Mouse (Mus musculus): ENCODE data around the gene Cnst.

The Cnst gene

GRCm38 (mm10) chr1:179649324-179649723, 103.2 kb downstream of the Cnst start:
- no peak for DNase-seq

DNA sequence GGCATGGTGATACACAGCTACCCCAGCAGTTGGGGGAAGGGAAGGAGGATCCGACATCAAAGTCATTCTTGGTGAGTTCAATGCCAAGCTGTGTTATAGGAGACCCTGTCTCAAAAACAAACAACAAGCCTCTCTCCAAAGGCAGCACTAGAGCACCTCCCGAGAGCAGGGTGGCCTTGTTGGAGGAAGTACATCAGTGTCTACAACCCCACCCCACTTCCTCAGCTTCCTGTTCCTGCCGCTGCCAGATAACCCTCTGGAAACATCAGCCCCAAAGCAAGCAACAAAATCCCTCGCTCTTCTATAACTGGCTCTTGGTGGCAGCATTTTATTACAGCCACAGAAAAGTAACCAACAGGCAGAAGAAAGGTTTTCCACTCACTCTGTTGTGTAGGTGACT, 104.1 kb downstream of the Cnst start:
- DNase-seq = no peak

DNA sequence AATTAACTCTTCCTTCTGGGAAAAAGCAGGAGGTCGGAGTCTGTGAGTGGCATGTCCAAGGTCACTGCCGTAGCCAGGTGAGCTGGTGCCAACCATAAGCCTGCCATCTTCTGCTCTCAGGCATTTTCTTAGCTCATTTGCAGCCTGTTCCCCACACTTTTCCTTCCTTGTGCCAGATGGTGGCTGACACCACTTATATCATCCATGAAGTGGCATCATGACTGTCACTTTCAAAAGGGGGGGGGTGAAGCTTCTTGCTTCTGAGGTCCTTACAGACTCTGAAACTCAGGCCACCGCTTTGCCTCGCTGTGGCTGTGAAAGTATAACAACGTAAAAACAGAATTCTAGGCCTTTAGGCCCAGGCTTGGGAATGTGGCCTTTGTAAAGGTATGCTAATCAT, 105.1 kb downstream of the Cnst start:
- DNase-seq = no peak

DNA sequence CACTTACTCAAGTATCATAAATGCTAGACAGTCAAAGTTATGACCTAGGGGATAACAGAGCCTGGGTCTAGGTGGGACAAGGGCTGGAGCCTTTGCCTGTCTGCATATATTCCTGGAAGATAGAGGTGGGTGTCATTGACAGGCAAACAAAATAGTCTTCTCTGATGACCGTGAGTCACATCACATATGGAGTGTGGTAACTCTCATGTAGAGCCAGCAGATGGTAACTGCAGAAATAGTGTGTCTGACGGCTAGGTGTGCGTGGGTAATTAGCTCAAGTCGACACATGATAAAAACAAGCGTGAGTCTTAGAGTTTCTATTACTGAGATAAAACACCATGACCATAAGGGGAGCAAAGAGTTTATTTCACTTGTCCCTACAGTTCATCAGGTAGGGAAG, 116.9 kb downstream of the Cnst start:
- DNase-seq = no peak

GRCm38 (mm10) chr1:179664309-179664930, 118.2 kb downstream of the Cnst start:
- no peak for DNase-seq

DNA sequence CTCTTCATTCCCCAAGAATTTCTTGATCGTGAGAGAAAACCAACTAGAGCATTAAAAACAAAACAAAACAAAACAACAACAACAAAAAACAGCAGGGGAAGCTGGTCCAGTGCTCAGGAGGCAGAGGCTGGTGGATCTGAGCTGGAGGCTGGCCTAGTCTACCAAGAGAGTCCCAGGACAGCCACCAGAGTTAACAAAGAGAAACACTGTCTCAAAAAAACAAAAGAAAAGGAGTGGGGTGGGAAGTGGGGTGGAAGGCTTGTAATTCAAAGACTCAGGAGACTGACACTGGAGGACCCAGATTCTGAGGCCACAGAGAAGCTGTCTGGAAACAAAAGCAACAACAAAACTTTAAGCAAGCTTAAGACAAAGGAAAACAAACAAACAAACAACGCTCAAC, 120.8 kb downstream of the Cnst start:
- no peak for DNase-seq

- no peak for DNase-seq
Measured at GRCm38 (mm10) chr1:179667450-179667849, 121.3 kb downstream of the Cnst start.

- DNase-seq = peak; percentile 80
Measured at GRCm38 (mm10) chr1:179668013-179668805, 122.0 kb downstream of the Cnst start, which contains the start of gene Sccpdh. Sccpdh (plus strand) TSS chr1:179668210.

GRCm38 (mm10) chr1:179668836-179669537, 122.8 kb downstream of the Cnst start:
- no peak for DNase-seq

- no peak for DNase-seq
Measured at GRCm38 (mm10) chr1:179674355-179674754, 128.2 kb downstream of the Cnst start.

DNA sequence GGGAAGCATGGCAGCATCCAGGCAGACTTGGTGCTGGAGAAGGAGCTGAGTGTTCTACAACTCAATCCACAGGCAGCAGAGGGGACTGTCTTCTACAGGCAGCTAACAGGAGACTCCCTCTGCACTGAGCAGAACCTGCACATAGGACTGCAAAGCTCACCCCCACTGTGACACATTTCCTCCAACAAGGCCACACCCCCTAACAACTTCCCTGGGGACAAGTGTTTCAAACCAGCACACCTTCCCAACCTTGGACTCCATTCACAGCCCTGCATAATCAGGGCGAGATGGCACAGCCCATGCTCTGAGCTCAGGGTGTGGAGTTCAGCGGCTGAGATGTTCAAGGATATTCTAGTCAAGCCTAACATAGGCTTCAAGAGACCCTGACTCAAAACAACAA, 130.9 kb downstream of the Cnst start:
- no peak for DNase-seq
